Mouse (Mus musculus): ENCODE results near the gene Zc2hc1c. TPM values are rescaled to one million over a fixed set of nuclear protein-coding genes. Genes with fewer than 3 reads are reported as not detected.

Zc2hc1c gene
- polyA plus RNA-seq, 1 experiment, result 0.84 TPM

DNA sequence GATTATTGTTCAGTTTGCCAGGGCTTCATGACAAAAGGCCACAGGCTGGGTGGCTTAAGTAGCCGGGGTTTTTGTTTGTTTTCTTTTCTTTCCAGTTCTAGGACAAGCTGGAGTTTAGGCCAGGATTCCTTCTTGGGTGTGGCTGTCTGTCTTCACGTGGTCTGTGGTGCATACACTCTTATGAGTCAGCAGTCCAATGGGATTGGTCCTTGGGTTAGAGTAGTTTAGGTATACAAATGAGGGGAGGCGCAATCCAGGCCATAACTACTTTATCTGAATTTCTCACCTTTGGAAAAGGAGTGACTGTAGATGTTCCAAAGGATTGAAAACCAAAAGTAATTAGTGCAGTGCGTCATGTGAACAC, 16.6 kb upstream of the Zc2hc1c start:
- H3K9me3 ChIP-seq (replicated peaks; ENCODE audit: control insufficient read depth, insufficient read depth, low read length, poor library complexity, severe bottlenecking), result 0 out of 2 replicates have a peak, but pooled peaks cover 3% of the 10 kb centered on the region
- H3K4me3 ChIP-seq (ENCODE audit: low read depth, low read length), result no peak overlapping the region
- H3K27ac ChIP-seq (ENCODE audit: insufficient read depth, low read length), result peak overlapping the region; percentile 99
- peaks cover 3% of the 10 kb centered on the region for H3K4me1 ChIP-seq (ENCODE audit: control insufficient read depth, insufficient read depth, low read length)
- H3K9ac ChIP-seq (ENCODE audit: low read depth, poor library complexity, severe bottlenecking), result peak overlapping the region; percentile 78
- H3K36me3 ChIP-seq (ENCODE audit: control insufficient read depth, insufficient read depth, low read length, poor library complexity, severe bottlenecking), result no peaks in the 10 kb centered on the region; the same call in none of the 2 replicates
- no peaks in the 10 kb centered on the region for H3K27me3 ChIP-seq (ENCODE audit: control insufficient read depth, insufficient read depth, low read length, poor library complexity, severe bottlenecking)
- TF ChIP-seq EP300 (IDR thresholded peaks at IDR 0.05; ENCODE audit: insufficient read depth, low read depth, low read length) (no peak), CTCF (IDR thresholded peaks at IDR 0.05; ENCODE audit: low read depth, low read length) (no peak), POLR2A (IDR thresholded peaks at IDR 0.05; ENCODE audit: insufficient read depth, low read length) (no peak)

DNA sequence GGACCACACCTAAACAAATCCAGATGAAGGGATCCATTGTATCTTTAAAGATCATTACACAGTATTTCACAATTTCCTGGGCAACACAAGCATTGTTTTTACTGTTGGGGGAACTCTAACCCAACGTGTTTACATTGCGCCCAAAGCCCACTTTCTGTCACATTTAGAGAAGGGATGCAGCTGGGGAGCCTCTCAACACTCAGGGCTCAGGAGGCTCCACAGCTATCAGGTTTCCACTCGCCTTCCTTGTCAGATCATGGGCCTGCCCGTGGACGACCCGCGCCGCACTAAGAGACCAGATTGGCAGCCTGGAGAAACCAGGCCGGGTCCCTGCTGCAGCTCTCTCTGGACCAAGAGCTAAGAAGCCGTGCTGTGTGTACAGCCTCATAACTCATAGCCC, 14.9 kb upstream of the Zc2hc1c start:
- H3K9ac ChIP-seq (ENCODE audit: low read depth, poor library complexity, severe bottlenecking), result peak overlapping the region; percentile 48
- H3K27me3 ChIP-seq (ENCODE audit: control insufficient read depth, insufficient read depth, low read length, poor library complexity, severe bottlenecking), result no peaks in the 10 kb centered on the region
- TF ChIP-seq CTCF (IDR thresholded peaks at IDR 0.05; ENCODE audit: low read depth, low read length) (no peak), POLR2A (IDR thresholded peaks at IDR 0.05; ENCODE audit: insufficient read depth, low read length) (no peak), EP300 (IDR thresholded peaks at IDR 0.05; ENCODE audit: insufficient read depth, low read depth, low read length) (no peak)
- no peak overlapping the region for H3K4me3 ChIP-seq (ENCODE audit: low read depth, low read length)
- H3K4me1 ChIP-seq (ENCODE audit: control insufficient read depth, insufficient read depth, low read length), result peaks cover 3% of the 10 kb centered on the region
- peaks cover 4% of the 10 kb centered on the region for H3K36me3 ChIP-seq (ENCODE audit: control insufficient read depth, insufficient read depth, low read length, poor library complexity, severe bottlenecking)
- H3K27ac ChIP-seq (ENCODE audit: insufficient read depth, low read length), result peak overlapping the region; percentile 90
- H3K9me3 ChIP-seq (replicated peaks; ENCODE audit: control insufficient read depth, insufficient read depth, low read length, poor library complexity, severe bottlenecking), result no peaks in the 10 kb centered on the region

DNA sequence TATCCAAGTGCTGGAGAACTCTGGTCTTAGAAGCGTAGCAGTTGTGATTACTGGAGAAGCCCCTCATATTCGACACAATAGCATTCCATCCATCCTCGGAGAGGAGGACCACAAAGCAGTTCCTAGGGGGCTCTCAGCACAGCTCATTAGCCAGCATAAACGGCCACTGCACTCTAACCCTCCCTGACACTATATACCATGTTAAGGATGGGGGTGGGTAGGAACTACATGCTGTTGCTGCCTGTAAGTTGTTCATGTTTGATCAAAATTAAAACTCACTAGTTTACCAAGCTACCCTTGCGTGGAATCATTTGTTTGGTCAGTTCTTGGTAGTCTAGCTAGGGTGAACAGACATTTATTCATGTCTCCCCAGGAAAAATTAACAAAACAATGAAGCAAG, 12.1 kb upstream of the Zc2hc1c start:
- Histone ChIP-seq H3K4me3 (ENCODE audit: low read depth, low read length) (no peak overlapping the region), H3K9ac (ENCODE audit: low read depth, poor library complexity, severe bottlenecking) (no peak overlapping the region), H3K27me3 (ENCODE audit: control insufficient read depth, insufficient read depth, low read length, poor library complexity, severe bottlenecking) (no peaks in the 10 kb centered on the region), H3K4me1 (ENCODE audit: control insufficient read depth, insufficient read depth, low read length) (peaks cover 3% of the 10 kb centered on the region), H3K36me3 (ENCODE audit: control insufficient read depth, insufficient read depth, low read length, poor library complexity, severe bottlenecking) (peaks cover 4% of the 10 kb centered on the region), H3K9me3 (replicated peaks; ENCODE audit: control insufficient read depth, insufficient read depth, low read length, poor library complexity, severe bottlenecking) (no peaks in the 10 kb centered on the region), H3K27ac (ENCODE audit: insufficient read depth, low read length) (no peak overlapping the region)
- TF ChIP-seq POLR2A (IDR thresholded peaks at IDR 0.05; ENCODE audit: insufficient read depth, low read length), result no peak
- TF ChIP-seq EP300 (IDR thresholded peaks at IDR 0.05; ENCODE audit: insufficient read depth, low read depth, low read length), result no peak

DNA sequence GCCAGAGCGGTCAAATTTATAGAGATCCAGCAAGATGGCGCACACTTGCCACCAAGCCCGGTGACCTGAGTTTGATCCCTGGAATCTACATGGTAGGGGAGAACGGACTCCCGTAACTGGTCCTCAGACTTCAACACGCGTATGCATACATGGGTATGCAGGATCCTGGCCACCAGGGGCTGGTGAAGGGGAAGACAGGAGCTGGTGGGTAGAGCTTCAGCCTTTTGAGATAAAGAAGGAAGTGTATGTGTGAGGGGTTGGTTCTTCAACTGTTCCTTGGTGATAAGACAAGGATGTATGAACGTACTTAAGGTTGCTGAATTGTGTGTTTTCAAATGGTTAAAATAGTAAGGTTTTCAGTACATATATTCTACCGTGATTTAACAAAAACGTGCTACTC, 9.5 kb upstream of the Zc2hc1c start:
- Histone ChIP-seq H3K27ac (ENCODE audit: insufficient read depth, low read length) (no peak overlapping the region), H3K9me3 (replicated peaks; ENCODE audit: control insufficient read depth, insufficient read depth, low read length, poor library complexity, severe bottlenecking) (no peaks in the 10 kb centered on the region), H3K36me3 (ENCODE audit: control insufficient read depth, insufficient read depth, low read length, poor library complexity, severe bottlenecking) (peaks cover 4% of the 10 kb centered on the region), H3K9ac (ENCODE audit: low read depth, poor library complexity, severe bottlenecking) (no peak overlapping the region), H3K4me3 (ENCODE audit: low read depth, low read length) (no peak overlapping the region), H3K27me3 (ENCODE audit: control insufficient read depth, insufficient read depth, low read length, poor library complexity, severe bottlenecking) (no peaks in the 10 kb centered on the region), H3K4me1 (ENCODE audit: control insufficient read depth, insufficient read depth, low read length) (no peaks in the 10 kb centered on the region)
- TF ChIP-seq CTCF (IDR thresholded peaks at IDR 0.05; ENCODE audit: low read depth, low read length), result no peak
- TF ChIP-seq EP300 (IDR thresholded peaks at IDR 0.05; ENCODE audit: insufficient read depth, low read depth, low read length), result no peak
- TF ChIP-seq POLR2A (IDR thresholded peaks at IDR 0.05; ENCODE audit: insufficient read depth, low read length), result no peak

DNA sequence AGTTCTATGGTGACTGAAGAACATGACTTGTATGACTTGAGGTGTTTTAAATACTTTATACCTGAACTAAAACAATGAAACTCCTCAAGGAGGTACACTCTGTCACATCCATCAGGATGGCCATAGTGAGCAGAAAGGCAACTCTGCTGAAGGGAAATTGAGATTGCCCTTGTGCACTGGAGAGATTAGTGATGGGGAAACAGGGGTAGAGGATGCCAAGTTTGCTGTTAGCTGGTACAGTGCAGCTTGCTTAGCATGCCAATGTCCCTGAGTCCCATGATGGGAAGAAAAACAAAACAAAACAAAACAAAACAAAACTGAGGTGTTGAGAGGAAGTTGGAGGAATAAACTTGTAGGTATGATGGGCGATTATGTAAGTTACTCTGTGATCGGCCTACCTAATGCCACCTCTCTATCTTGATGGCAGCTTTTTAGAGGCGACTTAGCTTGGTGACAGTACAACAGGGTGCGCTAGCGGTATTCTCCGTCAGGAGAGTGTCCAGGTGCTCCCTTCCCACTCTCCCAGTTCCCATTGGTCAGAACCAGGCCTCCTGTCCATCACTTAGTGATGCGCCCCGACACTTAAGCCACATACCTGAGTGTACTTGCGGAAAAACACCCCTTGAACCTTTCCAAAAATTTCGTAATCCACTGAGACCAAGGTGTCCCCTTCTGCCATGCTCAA, 8.9 kb upstream of the Zc2hc1c start:
- peak overlapping the region; percentile 93 for H3K4me3 ChIP-seq (ENCODE audit: low read depth, low read length)
- no peaks in the 10 kb centered on the region for H3K27me3 ChIP-seq (ENCODE audit: control insufficient read depth, insufficient read depth, low read length, poor library complexity, severe bottlenecking)
- H3K27ac ChIP-seq (ENCODE audit: insufficient read depth, low read length), result no peak overlapping the region
- H3K4me1 ChIP-seq (ENCODE audit: control insufficient read depth, insufficient read depth, low read length), result no peaks in the 10 kb centered on the region
- peaks cover 4% of the 10 kb centered on the region for H3K36me3 ChIP-seq (ENCODE audit: control insufficient read depth, insufficient read depth, low read length, poor library complexity, severe bottlenecking)
- H3K9ac ChIP-seq (ENCODE audit: low read depth, poor library complexity, severe bottlenecking), result peak overlapping the region; percentile 83
- TF ChIP-seq EP300 (IDR thresholded peaks at IDR 0.05; ENCODE audit: insufficient read depth, low read depth, low read length), result no peak
- TF ChIP-seq POLR2A (IDR thresholded peaks at IDR 0.05; ENCODE audit: insufficient read depth, low read length), result no peak
- no peak for TF ChIP-seq CTCF (IDR thresholded peaks at IDR 0.05; ENCODE audit: low read depth, low read length)
- H3K9me3 ChIP-seq (replicated peaks; ENCODE audit: control insufficient read depth, insufficient read depth, low read length, poor library complexity, severe bottlenecking), result no peaks in the 10 kb centered on the region

DNA sequence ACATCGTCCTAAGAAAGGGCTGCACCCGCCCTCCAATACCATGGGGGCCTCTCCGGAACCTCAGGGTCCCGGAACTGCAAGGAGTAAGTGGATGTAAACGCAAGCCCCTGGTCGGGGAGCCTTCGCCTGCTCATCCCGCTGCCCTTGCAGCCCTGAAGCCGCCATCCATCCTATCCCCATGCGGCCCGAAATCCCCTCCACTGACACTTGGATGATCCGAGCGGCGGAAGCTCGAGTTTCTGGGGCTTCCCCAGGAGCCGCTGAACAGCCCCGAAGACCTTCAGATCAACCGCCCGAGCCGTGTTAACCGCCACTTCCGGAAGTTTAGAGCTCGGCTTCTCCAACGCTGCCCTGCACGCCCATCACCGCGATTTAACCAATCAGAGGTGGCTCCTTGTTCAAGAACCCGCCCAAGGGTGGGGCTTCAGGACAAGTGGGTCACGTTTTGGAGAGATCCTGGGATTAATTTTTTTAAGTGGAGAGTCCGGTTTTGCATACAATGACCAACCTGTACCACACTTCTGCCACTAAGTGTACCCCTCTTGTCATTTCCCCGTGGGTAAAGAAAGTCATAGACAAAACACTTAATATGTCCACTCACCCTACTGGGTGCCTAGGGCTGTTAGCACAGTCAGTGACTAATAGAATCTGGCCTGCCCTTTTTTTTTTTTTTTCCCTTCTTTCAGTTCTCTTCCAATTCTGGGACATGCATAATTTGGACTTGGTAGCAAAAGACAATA, 8.1 kb upstream of the Zc2hc1c start:
- TF ChIP-seq POLR2A (IDR thresholded peaks at IDR 0.05; ENCODE audit: insufficient read depth, low read length) (no peak), EP300 (IDR thresholded peaks at IDR 0.05; ENCODE audit: insufficient read depth, low read depth, low read length) (no peak), CTCF (IDR thresholded peaks at IDR 0.05; ENCODE audit: low read depth, low read length) (no peak)
- H3K27ac ChIP-seq (ENCODE audit: insufficient read depth, low read length), result no peak overlapping the region
- H3K27me3 ChIP-seq (ENCODE audit: control insufficient read depth, insufficient read depth, low read length, poor library complexity, severe bottlenecking), result no peaks in the 10 kb centered on the region
- H3K9me3 ChIP-seq (replicated peaks; ENCODE audit: control insufficient read depth, insufficient read depth, low read length, poor library complexity, severe bottlenecking), result no peaks in the 10 kb centered on the region
- H3K36me3 ChIP-seq (ENCODE audit: control insufficient read depth, insufficient read depth, low read length, poor library complexity, severe bottlenecking), result peaks cover 4% of the 10 kb centered on the region; the same call in 1 of the 2 replicates
- peak overlapping the region; percentile 93 for H3K4me3 ChIP-seq (ENCODE audit: low read depth, low read length)
- no peaks in the 10 kb centered on the region for H3K4me1 ChIP-seq (ENCODE audit: control insufficient read depth, insufficient read depth, low read length)
- H3K9ac ChIP-seq (ENCODE audit: low read depth, poor library complexity, severe bottlenecking), result peak overlapping the region; percentile 83
